Mouse (Mus musculus): ENCODE results near the gene Bcl2l2.

Bcl2l2 gene

DNA sequence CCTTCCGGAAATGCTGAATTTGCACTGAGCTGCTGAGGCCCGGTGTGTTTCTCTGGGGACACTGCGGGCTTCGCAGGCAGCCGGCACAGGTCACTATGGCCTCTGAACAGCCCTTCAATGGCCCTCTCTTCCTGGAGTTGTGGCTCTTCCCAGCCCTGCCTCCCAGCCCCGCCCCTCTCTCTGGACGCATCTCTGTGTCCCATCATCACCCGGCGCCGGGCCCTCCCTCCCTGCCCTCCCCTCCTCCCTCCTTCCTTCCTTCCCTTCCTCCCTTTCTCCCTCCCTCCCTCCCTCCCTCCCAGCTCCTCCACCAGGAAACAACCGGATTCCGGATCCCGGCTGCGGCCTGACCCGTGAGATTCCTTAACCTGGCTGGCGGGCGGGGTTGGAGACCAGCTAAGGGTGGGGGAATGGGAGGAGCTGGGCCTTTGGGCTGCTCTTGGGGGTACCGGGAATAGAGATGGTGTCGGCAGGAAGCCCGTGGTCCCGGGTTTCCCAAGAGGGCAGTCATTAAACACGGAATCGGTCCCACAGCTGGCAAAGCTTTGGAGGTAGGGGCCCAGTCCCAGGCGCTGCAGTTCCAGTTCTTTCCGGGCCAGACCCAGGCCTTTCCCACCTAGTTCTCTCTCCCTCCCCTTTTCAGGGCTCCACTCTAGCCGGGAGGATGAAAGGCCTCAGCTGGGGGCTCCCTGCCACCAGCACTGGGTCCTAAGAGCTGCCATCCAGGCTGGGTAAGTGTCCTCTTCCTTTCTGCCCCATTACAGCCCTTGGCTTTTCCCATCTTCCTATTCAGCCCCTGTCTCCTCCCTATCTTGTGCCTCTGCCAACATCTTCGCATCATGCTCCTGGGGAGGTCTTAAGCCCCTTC lies at the start of gene Bcl2l2, which contains the start of gene Gm20521:
Gene Bcl2l2 (plus strand): TSS at position 224 of the 868 bp plus-strand sequence.
Gene Gm20521 (plus strand): TSS at position 288 of the 868 bp plus-strand sequence.
- DNase-seq (ENCODE audit: low spot score) = peak; percentile 29

GRCm38 (mm10) chr14:54843461-54843860 lies 39.7 kb upstream of the Bcl2l2 start:
- DNase-seq (ENCODE audit: low spot score) = no peak

DNA sequence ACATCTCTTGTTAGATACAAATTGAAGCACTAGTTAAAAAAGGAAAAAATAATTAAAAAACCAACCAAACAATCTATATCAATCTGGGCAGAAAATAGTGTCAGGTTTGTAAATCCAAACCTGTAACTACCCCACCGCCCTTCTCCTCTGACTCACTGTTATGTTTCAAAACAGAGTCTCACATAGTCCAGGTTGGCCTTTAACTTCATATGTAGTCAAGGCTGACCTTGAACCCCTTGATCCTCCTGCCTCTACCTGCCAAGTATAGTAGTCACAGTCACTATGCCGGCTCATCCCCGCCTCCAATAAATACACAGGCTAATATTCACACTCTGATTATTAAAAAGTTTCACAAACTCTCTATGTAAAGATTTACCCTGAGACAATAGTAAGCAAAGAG lies 27.5 kb upstream of the Bcl2l2 start:
- no peak for DNase-seq (ENCODE audit: low spot score)

DNA sequence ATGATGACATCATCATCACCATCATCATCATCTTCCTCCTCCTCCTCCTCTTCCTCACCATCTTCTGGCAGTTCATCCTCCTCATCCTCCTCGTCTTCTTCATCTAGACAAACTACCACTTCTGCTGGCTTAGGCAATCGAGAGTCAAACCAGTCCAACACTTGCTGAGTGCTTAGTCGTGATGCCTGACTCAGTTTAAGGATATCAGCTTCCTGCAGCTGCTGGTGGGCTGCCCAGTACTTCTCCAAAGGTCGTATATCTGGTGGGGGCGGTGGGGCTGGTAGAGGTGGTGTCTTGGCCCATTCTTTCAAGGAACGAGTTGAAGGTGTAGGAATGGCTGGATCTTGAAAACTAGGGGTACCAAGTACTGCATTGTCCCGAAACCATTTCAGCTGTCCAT lies 26.5 kb upstream of the Bcl2l2 start:
- DNase-seq (ENCODE audit: low spot score) = no peak

GRCm38 (mm10) chr14:54857891-54858290 lies 25.3 kb upstream of the Bcl2l2 start:
- DNase-seq (ENCODE audit: low spot score) = no peak

DNA sequence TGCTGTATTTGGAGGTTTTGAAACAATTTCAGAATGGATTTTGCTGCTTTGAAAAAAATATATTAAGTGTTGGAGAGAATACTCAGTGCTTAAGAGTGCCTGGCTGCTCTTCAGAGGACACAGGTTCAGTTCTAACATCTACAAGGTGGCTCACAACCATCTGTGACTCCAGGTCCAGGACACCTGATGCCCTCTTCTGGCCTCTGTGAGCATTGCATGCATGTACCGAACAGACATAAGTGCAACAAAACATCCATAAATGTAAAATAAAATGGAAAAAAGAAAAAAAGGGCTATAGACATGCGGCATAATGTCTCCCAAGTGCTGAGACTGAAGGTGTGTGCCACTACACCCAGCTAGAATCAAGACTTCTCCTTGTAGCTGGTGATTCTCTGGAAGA lies 22.7 kb upstream of the Bcl2l2 start:
- no peak for DNase-seq (ENCODE audit: low spot score)

DNA sequence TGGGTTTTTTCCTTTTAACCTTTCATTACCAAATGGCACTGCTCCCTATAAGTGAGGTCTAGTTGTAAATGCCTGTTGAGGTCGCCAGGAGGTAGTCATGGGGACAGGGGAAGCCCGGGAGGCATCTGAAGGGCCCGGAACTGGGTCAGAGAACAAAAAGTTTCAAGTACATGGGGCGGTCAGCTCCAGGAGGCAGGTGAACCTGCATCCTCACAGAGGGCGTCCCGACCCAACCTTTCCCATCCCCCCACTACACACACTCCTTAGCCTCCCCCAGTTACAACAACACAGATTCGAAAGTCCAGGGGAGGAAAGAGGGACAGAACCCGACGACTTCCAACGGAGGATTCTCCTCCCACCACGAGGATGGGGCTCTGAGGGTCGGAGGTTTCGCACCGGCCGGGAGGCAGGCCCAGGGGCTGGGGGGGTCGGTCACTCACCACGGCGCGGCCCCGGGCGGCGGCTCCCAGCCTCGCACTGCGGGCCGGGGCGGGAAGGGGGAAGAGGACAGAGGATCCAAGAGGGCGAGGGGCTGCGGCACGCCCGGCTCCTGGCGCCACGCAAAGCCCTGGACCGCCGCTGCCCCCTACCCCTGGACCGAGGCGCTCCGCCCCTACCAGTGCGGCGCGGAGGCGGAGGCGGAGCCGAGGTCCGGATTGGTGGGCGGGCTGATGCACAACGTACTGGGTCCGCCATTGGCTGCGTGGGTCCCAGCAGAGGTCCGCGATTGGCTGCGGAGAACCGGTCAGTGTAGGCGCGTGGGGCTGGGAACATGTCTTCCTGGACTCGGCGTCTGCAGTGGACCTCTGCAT lies 19.5 kb upstream of the Bcl2l2 start:
- DNase-seq (ENCODE audit: low spot score) = peak; percentile 78

DNA sequence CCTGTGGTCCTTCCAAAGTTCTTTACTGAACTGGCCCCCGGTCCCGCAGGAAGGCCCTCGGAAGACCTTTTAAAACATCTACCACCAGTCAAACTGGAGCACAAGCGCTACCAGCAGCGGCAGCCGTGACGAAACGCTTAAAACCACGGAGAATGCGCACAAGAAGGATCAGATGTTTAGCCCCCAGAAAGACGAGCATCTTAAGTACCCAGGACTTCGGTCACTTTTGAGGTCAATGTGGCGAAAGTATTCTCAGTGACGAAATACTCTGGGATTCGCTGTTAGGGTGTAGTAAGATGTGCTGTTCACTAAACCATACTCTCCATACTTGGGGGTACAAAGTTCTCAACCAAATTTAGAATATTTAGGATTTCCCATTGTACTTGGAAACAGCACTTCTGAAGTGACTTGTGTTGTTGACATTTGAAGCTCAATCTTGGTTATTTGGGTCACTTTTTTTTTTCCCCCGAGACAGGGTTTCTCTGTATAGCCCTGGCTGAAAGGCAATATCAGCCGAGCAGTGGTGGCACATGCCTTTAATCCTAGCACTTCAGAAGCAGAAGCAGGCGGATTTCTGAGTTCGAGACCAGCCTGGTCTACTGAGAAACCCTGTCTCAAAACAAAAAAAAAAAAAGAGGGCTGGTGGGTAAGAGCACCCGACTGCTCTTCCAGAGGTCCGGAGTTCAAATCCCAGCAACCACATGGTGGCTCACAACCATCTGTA lies 18.7 kb upstream of the Bcl2l2 start:
- DNase-seq (ENCODE audit: low spot score) = no peak

DNA sequence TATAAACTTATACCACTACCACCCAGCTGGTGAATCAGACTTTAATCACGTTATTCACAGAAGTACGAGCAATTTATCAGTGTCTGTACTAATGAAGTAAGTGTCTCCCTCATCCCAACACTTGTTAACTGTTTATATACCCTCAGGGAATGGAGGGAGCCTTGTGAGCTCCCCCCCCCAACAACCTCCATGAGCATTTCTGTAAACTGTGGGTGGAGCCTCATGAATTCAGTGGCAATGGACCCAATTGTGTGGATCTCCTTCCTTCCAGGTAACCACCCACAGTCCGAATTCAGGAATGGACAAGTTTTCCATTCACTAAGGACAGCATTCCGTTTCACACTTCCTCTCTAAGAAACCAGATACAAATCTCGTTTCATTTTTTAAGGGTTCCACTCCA lies 17.6 kb upstream of the Bcl2l2 start:
- no peak for DNase-seq (ENCODE audit: low spot score)

DNA sequence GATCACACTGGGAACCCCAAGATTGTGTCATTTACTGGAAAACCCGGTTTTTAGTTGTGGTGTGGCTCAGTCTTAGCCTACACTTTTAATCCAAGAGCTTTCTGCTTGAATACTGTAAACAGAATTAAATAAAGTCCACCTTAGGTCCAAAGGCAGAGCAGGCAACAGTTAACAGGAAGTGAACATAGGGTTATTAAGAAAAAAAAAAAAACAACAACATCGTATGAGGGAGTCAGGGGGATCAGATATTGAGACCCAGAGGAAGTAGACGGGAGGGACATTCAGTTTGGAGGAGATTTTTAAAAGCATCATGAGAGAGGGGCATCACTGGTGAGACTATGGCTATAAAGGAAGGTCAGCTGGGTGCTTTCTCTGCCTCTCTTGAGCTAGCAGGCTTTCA lies 16.9 kb upstream of the Bcl2l2 start:
- no peak for DNase-seq (ENCODE audit: low spot score)

- peak; percentile 19 for DNase-seq (ENCODE audit: low spot score)
Observed at GRCm38 (mm10) chr14:54866936-54867335, 16.2 kb upstream of the Bcl2l2 start.

GRCm38 (mm10) chr14:54868026-54868425 lies 15.2 kb upstream of the Bcl2l2 start:
- DNase-seq (ENCODE audit: low spot score) = no peak

GRCm38 (mm10) chr14:54870861-54871260 lies 12.3 kb upstream of the Bcl2l2 start, which contains the start of gene Homez:
Gene Homez (minus strand): TSS chr14:54870961.
- no peak for DNase-seq (ENCODE audit: low spot score)

DNA sequence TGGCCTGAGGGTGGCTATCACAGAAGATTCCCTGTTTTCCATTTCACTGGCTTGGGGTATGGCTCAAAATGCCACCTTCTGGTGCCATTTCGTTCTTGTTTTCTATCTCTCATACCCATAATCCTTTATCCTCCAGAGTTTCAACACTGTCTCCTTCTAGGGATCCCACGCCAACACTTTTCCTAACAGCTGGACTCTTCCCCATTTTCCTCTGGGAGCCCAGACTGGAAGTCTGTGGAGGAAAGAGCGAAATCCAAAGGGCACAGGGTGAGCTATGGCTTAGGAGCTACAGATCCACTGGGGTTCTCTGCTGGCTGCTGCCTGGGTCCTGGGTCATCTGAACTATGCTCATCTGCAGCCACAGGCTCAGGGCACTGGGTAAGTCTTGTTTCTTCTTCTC lies 9.0 kb upstream of the Bcl2l2 start:
- DNase-seq (ENCODE audit: low spot score) = no peak

- no peak for DNase-seq (ENCODE audit: low spot score)
Observed at GRCm38 (mm10) chr14:54875844-54876538, 7.2 kb upstream of the Bcl2l2 start.

GRCm38 (mm10) chr14:54876539-54877047 lies 6.6 kb upstream of the Bcl2l2 start:
- peak; percentile 77 for DNase-seq (ENCODE audit: low spot score)

GRCm38 (mm10) chr14:54877048-54877715 lies 6.0 kb upstream of the Bcl2l2 start, which contains the start of gene Ppp1r3e:
Gene Ppp1r3e (minus strand): TSS chr14:54877550.
- DNase-seq (ENCODE audit: low spot score) = peak; percentile 43

GRCm38 (mm10) chr14:54884022-54884712 lies 990 bp downstream of the Bcl2l2 start:
- DNase-seq (ENCODE audit: low spot score) = no peak

- no peak for DNase-seq (ENCODE audit: low spot score)
Observed at GRCm38 (mm10) chr14:54885309-54885708, 2.1 kb downstream of the Bcl2l2 start.

DNA sequence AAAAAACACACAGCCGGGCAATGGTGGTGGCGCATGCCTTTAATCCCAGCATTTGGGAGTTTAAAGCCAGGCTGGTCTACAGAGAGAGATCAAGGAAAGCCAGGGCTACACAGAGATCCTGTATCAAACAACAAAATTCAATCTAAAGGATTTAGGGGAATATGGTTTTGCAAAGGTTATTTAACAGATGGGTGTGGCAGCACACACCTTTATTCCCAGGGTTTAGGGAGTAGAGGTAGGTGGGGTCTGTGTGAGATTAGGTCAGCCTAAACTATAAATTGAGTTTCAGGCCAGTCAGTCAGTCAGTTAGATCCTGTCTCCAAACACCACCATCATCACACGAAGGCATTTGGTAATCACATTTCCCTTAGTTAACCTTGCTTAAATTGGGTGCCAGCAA lies 9.0 kb downstream of the Bcl2l2 start, which contains the start of gene Pabpn1:
Gene Pabpn1 (plus strand): TSS at position 301 of the 400 bp plus-strand sequence.
- no peak for DNase-seq (ENCODE audit: low spot score)

Measured in spleen, adult 12 weeks (tissue).